Mouse (Mus musculus) T-helper 17 cell (primary cell): Measurements from ENCODE around the gene Tada1.

ENCODE experiments used
- in situ Hi-C, 2 experiments: fragments of 300-600 bp; cut with MboI, MseI; formaldehyde crosslinking; loops; 1 replicate in 1 of 2; 2 replicates in 1 of 2; pipeline ENCODE4 v1.15.1; 2025; ENCODE audit warnings: high pct_unique_total_duplicates in 2 of 2

The Tada1 gene

DNA sequence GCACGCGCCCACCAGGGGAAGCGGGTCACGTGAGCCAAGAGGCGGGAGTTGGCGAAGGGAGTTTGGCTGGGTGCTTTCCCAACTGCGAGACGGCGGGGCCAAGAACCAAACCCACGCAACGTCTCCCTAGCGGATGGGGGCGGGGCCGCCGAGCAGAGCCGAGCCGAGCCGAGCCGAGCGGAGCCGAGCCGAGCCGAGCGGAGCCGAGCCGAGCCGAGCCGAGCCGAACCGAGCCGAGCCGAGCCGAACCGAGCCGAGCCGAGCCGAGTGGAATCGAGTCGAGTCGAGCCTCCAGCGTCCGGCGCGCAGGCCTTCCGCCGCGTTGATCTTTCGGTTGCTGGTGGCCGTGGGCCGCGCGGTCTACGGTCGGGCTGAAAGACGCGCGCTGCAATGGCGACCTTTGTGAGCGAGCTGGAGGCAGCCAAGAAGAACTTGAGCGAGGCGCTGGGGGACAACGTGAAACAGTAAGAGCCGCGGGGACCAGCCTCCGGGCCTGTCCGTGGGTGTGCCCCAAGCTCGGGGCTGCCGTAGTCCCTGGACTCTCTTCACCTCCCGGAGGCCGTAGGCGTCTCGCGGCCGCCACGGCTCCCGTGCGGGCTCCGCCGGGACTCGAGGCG lies at the start of gene Tada1:
Gene Tada1, plus strand, starts transcription at position 85 of the 617 bp plus-strand sequence.
- in situ Hi-C loops = loop anchor here in 1 of 2 experiments (10.0 to 25.0 kb wide), 3 partner anchors 592 to 958 kb away; partner anchors contain the start of genes Aldh9a1, Cd247 and Mpzl1

GRCm38 (mm10) chr1:166330752-166331151 lies 48.1 kb upstream of the Tada1 start:
- in situ Hi-C loops = no loop called here

- in situ Hi-C loops = no loop called here
Measured at GRCm38 (mm10) chr1:166339110-166339509, 39.8 kb upstream of the Tada1 start.

DNA sequence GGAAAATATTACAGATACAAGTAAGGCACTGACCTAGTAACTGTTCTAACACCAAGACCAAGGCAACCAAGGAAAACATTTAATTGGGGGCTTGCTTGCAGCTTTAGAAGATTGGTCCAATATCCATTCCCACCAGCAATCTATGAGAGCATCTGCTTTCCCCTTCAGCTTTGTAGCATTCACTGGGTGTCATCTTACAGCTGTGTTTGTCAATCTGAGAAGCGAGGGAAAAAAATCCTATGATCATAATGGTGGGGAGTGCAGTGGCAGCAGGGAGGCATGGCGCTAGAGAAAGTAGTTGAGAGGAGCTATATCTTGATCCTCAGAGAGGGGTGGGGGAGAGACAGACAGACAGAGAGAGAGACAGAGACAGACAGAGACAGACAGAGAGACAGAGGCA lies 36.8 kb upstream of the Tada1 start:
- in situ Hi-C loops = no loop called here

GRCm38 (mm10) chr1:166342539-166342938 lies 36.4 kb upstream of the Tada1 start:
- in situ Hi-C loops = no loop called here

DNA sequence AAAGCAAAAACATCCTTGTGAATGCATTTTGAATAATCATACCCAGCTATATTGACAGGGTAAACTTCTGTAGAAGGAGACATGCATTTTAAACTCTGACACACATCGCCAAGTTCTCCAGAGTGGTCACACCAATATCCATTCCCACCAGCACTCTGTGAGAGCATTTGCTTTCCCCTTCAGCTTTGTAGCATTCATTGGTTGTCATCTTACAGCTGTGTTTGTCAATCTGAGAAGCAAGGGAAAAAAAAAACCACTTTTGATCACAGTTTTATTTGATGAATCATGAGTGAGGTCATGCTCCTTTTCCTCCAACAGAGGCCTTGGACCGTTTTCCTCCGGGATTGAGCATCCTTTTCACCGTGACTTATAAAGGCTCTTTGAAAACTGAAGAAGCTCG lies 35.3 kb upstream of the Tada1 start:
- in situ Hi-C loops = no loop called here

DNA sequence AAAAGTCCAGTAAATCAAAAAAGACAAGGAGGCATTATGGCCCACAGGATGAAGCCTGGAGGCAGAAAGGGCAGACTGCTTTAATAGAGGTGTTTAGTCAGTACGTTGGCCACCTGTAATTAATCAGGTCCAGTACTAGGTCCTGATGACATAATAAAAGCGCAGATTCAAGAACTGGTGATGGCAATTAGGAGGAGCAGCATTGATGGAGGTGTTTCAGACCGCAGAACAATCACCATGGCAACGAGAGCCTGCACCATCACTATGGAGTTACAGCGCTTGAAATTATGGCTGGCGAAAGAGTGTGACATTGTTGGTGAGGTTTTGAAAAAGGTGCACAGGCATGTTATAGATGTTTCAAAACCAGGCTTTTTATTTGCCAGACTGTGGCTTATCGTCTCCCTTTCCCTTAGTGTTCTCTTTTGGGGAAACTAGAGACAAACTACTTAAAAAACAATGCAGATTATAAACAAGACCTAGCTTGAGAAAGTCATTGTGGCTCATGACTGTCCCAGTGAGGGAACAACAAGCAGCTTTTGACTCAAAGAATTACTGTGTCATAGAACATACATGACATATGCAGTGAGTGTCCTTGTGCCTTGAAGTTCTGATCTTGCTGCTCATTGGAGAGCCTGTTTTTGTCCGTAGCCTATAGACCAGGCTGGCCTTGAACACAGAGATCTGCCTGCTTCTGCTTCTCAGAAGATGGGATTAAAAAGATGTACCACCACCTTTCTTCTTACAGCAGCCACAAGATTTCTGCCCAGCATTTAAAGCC lies 34.4 kb upstream of the Tada1 start:
- in situ Hi-C loops = no loop called here

DNA sequence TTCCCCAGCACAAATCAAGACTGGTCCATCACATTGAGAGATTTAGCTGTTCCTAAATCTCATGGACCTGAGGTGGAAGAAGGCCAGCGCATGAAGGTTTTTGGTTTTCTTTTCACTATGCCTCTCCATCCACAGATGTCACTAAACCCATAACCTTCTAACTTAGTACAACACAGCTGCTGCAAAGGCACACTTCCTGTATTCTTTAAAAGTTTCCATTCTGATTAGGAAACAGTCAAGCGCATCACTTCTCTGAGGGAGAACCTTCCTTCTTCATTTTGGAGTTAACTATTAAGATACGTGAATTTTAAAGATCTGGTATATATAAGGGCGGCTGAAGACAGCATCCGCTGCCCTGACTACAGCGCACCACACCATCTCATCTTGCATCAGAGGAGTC lies 33.3 kb upstream of the Tada1 start:
- in situ Hi-C loops = no loop called here

DNA sequence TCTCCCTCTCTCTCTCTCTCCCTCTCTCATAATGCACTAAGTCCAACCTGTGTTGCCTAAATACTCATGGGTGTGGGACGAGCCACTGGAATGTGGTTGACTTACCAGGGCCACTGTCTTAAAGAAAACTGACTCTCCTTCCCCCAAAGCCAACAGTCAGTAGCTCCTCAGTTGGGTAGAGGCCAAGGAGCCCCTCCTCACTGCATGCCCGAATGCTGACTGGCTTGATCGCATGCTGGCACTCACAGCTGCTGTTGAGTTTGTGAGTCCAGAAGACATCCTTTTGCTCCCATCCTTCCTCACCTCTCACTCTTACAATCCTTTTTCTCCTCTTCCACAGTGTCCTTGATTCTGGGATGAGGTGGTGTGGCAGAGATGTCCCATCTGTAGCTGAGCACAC lies 32.0 kb upstream of the Tada1 start:
- in situ Hi-C loops = no loop called here

DNA sequence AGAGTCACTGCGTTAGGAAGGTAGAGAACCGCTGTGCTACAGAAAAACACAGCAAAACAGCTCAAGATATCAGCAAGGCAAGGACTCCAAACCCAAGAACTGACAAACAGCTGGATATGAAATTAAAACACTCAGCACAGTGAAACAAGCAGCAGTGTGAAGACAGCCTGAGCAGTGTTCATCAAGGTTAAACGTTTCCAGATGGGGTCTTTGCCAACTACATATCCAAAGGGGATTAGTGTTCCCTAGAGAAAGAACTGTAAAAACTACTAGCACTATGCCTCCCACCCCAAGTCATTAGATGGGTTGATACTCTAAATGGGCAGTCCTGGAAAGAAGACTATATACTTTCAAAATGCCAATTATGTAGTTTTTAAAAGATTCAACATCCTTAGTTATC lies 29.6 kb upstream of the Tada1 start:
- in situ Hi-C loops = no loop called here

GRCm38 (mm10) chr1:166349751-166350150 lies 29.1 kb upstream of the Tada1 start:
- in situ Hi-C loops = no loop called here

DNA sequence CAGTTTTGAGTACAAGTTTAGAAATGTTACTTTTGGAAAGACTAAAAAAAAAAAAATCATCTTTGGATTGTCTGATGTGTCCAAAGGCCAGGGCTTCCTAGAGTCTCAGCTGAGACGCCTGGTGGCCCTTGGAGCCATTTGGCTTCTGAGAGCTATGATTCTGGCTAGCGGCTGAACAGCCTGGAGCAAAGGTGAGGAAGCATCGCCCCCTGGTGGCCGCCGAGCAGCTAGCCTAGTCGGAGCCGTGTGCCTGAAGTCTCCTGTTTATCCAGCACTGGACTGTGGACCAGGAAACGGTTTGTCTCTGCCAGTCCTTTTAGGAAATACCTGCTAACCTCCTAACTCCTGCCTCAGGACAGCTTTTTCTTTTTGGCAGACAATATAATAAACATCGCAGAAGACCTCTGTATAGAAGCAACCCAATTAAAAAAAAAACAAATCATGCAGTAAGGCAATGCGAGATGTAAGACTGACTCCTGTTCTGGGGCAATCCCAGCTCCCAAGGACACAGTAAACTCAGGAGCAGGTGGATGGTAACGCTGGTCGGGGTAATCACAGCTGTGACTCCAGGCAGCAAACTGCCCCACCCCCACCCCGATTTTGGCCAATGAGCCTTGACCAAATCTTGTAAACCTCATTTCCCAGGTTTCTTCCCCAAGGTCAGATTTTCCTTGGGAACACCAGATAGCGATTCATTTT lies 18.6 kb upstream of the Tada1 start:
- in situ Hi-C loops = loop anchor here (5.0 kb wide), 3 partner anchors 198 to 593 kb away; no protein-coding TSS in a partner anchor

DNA sequence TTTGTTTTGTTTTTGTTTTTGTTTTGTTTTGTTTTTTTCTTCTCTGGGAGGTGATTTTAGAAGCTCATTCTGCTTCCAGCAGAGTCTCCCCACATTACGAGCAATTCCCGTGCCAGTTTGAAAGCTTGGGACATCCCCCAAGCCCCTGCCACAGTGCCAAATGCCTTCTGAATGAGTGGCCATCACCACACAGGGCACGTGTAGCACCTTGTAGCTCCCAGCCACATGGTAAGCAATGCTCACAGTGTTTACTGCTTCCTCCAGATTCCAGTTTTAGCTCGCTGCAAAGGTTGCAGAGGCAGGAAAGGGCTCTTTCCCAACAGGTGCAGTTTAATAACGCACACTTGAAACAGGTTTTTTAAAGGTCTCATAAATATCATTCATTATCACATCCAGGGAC lies 18.0 kb upstream of the Tada1 start:
- in situ Hi-C loops = loop anchor here (5.0 kb wide), 3 partner anchors 199 to 594 kb away; no protein-coding TSS in a partner anchor

- in situ Hi-C loops = loop anchor here (5.0 kb wide), 3 partner anchors 200 to 595 kb away; no protein-coding TSS in a partner anchor
Measured at GRCm38 (mm10) chr1:166361842-166362241, 17.1 kb upstream of the Tada1 start.

- in situ Hi-C loops = loop anchor here (5.0 kb wide), 3 partner anchors 200 to 595 kb away; no protein-coding TSS in a partner anchor
Measured at GRCm38 (mm10) chr1:166362659-166363058, 16.2 kb upstream of the Tada1 start.

DNA sequence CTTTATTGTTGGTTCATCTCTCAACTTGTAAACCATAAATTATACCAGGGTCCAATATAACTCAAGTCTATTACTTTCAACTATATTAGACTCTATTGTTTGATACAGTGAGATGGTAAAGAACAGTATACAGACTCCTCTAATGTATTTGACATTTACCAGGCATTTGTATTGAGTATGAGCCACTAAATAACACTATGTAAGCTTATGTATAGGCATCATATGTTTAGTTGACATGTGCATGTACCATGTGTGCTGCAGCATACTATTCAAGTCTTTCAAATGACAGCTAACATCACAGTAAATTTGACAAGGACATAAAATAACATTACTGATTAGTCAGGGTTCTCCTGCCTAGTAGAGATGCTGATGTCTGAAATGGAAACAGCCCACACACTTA lies 15.8 kb upstream of the Tada1 start:
- in situ Hi-C loops = loop anchor here (5.0 kb wide), 3 partner anchors 201 to 596 kb away; no protein-coding TSS in a partner anchor

DNA sequence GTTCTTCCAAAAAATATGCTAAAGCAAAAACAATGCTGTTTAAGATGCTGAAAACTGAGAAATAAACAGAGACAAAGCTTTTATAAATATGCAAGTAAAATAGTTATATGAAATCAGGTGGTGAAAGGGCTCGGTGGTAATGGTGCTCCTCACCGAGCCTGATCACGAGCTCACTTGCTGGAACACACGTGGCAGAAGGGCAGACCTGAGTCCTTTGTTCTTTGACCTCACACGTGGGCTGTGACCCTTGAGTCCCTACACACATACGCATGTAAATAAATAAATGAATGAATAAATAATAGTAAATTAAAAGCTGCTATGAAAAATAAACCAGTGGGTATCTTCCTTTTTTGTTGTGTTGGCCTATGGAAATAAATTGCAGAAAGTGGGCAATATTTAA lies 1.7 kb upstream of the Tada1 start:
- in situ Hi-C loops = loop anchor here in 1 of 2 experiments (10.0 to 25.0 kb wide), 3 partner anchors 590 to 960 kb away; partner anchors contain the start of genes Aldh9a1, Cd247 and Mpzl1

DNA sequence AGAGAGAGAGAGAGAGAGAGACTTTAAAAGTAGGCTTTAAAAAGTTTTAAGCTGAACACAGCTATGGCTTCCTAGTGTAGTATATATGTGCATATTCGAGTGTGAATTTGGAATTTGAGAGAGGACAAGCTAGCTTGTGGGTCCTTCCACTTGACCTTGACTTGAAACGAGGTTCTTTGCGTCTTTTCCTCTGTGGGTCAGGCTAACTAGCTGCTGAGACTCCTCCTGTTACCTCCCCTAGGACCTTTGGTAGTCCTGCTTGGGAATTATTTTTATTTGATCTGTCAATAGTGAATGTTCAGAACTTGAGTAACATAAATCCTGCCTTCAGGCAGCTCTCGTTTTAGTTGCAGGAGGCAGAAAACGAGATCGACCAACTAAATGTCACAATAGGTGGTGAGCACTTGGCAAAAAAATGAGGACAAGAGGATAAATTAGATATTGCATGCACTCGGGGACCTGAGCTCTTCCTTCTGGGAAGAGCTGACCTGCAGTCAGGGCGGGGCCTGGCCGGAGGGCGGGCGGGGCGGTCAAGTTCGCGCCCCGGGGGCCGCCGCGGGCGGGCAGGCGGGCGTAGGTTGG lies 375 bp upstream of the Tada1 start:
- in situ Hi-C loops = loop anchor here in 1 of 2 experiments (10.0 to 25.0 kb wide), 3 partner anchors 591 to 959 kb away; partner anchors contain the start of genes Aldh9a1, Cd247 and Mpzl1

- in situ Hi-C loops = loop anchor here (10.0 to 25.0 kb wide), 4 partner anchors 592 to 1185 kb away; partner anchors contain the start of genes Aldh9a1 (in 1 of the 2), Cd247 (in 1 of the 2), Mpzl1 (in 1 of the 2) and Sft2d2 (in 1 of the 2)
Measured at GRCm38 (mm10) chr1:166379630-166380231, 834 bp downstream of the Tada1 start.

DNA sequence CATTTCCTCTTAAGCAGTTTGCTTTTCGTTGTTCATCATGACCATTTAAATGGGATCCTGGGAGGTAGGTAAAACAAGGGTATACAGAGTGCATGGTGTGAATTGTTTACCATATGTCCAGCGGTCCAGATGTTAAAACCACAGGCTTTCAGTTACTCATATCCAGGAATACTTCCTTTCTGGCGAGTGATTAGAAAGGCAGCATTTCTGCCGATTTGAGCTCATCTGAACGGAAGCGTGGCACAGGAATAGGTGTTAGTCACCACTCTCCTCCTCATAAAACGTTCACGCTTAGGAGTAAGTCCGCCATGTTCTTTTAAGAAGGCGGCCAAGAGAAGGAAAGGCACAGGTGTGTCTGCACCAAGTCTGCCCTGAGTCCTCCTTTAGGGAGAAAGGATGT lies 2.4 kb downstream of the Tada1 start:
- in situ Hi-C loops = loop anchor here (10.0 to 25.0 kb wide), 3 partner anchors 594 to 1187 kb away; partner anchors contain the start of genes Aldh9a1 (in 1 of the 2), Cd247 (in 1 of the 2) and Sft2d2 (in 1 of the 2)
